Mouse (Mus musculus) kidney, postnatal 14 days (tissue): ENCODE measurements around the gene Agrn.

Experiments used
- DNase-seq: peaks from one replicate; pipeline ENCODE4 v3.0.0; 2022; ENCODE audit warnings: mixed read lengths

Agrn gene

DNA sequence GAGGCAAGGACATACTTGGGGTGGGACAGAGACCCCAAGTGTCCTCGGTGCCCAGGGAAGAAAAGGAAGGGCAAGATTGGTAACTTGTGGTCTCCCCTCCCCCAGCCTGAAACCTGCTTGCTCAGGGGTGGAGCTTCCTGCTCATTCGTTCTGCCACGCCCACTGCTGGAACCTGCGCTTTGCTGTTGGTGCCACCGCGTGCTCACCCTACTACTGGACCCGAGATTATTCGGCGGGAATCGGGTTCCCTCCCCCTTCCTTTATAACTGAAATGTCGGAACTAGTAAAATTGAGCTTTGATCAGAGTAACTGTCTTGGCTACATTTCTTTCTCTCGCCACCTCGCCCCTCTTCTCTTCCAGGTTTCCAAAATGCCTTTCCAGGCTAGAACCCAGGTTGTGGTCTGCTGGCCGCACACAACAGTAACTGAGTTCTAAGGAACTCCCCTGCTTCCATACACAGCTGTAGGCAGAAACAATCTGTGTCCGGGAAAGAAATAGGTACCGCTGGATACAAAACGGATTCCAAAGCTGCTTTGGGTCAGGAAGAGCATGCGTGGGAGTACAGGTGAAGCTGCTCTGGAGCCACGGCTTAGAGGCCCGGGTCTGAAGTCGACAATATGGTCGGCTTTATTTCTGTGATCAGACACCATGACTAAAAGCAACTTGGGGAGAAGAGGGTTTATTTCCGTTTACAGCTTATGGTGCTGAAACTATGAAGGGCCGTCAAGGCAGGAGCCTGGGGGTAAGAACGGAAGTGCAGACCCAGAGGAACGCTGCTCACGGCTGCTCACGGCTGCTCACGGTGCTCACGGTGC lies 60.8 kb downstream of the Agrn start:
- no peak for DNase-seq

GRCm38 (mm10) chr4:156135801-156136200 lies 61.5 kb downstream of the Agrn start:
- no peak for DNase-seq

DNA sequence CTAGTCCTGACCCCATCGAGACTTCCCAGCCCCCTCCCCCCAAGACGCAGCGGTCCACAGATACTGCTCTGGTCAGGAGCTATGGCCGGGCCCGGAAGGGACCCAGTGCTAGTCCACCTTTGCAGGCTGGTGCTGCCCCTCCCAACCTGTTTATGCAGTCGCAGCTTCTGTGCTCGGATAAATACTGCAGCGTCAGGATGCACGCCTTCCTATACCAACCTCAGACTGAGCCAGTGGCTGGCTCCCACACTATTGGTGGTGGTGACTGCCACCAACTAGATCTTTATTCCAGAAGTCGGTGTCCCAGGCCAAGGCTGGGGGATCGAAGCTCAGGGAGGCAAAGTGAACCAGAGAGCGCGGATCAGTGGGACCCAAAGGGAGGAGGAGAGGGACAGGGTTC lies 62.2 kb downstream of the Agrn start:
- DNase-seq: no peak

- DNase-seq: peak; percentile 37
Measured at GRCm38 (mm10) chr4:156133943-156134605, 63.2 kb downstream of the Agrn start.

DNA sequence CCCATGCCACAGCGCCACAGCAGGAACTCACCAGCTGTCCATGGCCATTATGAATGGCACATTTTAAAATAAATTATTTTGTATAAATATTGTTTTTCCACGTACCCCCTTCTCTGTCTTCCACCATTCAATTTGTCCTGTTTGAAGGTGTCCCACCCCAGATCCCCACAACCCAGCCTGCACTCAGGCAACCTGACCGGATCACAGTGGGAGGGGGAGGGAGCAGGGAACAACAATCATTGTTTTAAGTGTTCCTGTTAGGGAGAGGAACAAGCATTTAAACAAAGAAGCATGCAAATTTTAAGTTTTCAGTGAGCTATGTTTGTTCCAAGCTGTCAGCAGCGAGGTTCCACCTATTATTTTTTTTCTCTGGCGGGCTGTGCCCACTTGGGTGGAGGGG lies 64.0 kb downstream of the Agrn start:
- no peak for DNase-seq

- no peak for DNase-seq
Measured at GRCm38 (mm10) chr4:156130940-156131339, 66.3 kb downstream of the Agrn start.

GRCm38 (mm10) chr4:156130436-156130835 lies 66.9 kb downstream of the Agrn start, which contains the start of gene Rnf223:
TSS of gene Rnf223 (plus strand) at chr4:156130513.
- DNase-seq: peak; percentile 8

DNA sequence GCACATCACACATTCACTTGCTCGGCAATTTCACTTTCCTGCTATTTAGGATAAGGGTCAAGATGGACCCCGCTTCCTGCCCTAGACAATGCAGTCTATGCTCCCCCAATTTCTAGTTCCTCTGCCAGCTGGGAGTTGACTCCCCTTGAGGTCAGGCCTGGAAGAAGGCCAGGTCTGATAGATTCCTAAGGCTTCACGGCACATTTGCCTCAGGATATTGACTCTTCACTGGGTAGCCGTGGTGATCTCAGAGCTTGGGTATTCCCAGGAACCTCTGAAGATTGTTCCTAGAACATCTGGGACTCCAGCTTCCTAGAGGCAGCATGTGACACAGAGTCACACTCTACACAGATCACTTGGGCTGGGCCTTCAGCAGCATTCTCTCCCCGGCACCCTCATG lies 68.5 kb downstream of the Agrn start:
- no peak for DNase-seq

- no peak for DNase-seq
Measured at GRCm38 (mm10) chr4:156126841-156127240, 70.4 kb downstream of the Agrn start.

DNA sequence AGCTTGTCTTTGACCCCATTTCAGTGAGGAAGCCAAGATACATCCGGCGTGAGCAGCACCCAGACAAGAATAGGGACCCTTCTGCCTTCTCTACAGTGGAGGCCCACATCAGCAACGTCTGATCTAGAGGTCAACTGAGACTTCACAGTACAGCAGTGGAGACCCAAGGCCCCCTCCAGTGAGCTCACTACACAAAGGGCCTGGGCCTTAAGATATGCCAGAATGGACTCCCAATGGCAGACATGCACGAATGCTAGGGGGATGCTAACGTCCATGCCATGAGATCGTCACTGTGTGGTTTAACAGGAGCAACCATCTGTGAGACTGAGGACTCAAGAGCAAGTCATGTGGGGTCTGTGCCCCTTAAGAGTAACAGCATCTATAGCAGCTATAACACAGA lies 71.9 kb downstream of the Agrn start:
- no peak for DNase-seq

GRCm38 (mm10) chr4:156124077-156124476 lies 73.2 kb downstream of the Agrn start:
- DNase-seq: peak; percentile 14
